Mouse (Mus musculus) liver, embryonic 14 days (tissue): ENCODE measurements around the gene Fam199x. TPM values are rescaled to one million over a fixed set of nuclear protein-coding genes. Genes with fewer than 3 reads are reported as not detected.

Experiments used
- polyA plus RNA-seq: library from polyadenylated mRNA; depleted of rRNA; stranded (reverse); fragments of >200 nt; gene quantifications from 2 replicates; pipeline ENCODE4 v1.2.3, GENCODE M21; 2012; rRNA removed

Gene Fam199x
- polyA plus RNA-seq, result 0.44 and 0.59 TPM in 2 replicates

GRCm38 (mm10) chrX:137049425-137050225 lies at the start of gene Fam199x:
Fam199x (plus strand) TSS chrX:137049594.

GRCm38 (mm10) chrX:137038000-137038483 lies 11.4 kb upstream of the Fam199x start, which contains the start of gene Slc25a53:
Slc25a53 (minus strand) TSS chrX:137038302.

DNA sequence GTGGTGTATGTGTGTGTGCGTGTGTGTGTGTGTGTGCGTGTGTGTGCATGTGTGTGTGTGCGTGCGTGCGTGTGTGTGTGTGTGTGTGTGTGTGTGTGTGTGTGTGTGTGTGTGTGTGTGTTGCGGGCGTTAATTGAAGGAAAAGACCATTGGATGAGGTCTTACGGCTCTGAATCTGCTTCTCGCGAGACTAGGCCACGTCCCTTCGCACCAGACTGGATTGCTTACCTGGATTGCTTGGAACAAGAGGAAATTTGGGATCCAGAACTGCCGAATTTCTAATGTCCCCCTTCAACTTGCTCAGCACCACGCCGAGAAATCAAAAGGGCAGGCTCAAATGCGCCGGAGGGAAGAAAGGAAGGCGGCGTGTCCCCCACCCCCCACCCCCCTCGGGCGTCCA lies 72.3 kb downstream of the Fam199x start, which contains the start of gene Esx1:
TSS of gene Esx1 (minus strand) at position 366 of the 400 bp plus-strand sequence.

Other genes starting within 250 kb of the Fam199x start
- gene Plp1, start 226.9 kb upstream of the Fam199x start, polyA plus RNA-seq, result 0.78 and 0.81 TPM in 2 replicates
- gene Rab9b, start 180.8 kb upstream of the Fam199x start, polyA plus RNA-seq, result 0.01 TPM in 2 replicates
- gene H2bfm, start 122.3 kb upstream of the Fam199x start, polyA plus RNA-seq, result not detected in 2 replicates
- 2.6 and 3.6 TPM in 2 replicates for gene Tmsb15b2, start 74.1 kb upstream of the Fam199x start, polyA plus RNA-seq
- 1.2 and 1.3 TPM in 2 replicates for gene Tmsb15l, start 72.7 kb upstream of the Fam199x start, polyA plus RNA-seq
- 1.2 and 1.7 TPM in 2 replicates for gene Tmsb15b1, start 72.7 kb upstream of the Fam199x start, polyA plus RNA-seq
- 0.02 and 0.09 TPM in 2 replicates for gene Zcchc18, start 56.4 kb upstream of the Fam199x start, polyA plus RNA-seq
- 1.6 TPM in 2 replicates for gene Slc25a53, start 11.3 kb upstream of the Fam199x start, polyA plus RNA-seq
- not detected in 2 replicates for gene Esx1, start 72.5 kb downstream of the Fam199x start, polyA plus RNA-seq